Mouse (Mus musculus): ENCODE measurements around the gene Neb. TPM values are rescaled to one million over a fixed set of nuclear protein-coding genes. Genes with fewer than 3 reads are reported as not detected.

Gene Neb
- polyA plus RNA-seq, 1 experiment from 2014 or later: 5.8 TPM

DNA sequence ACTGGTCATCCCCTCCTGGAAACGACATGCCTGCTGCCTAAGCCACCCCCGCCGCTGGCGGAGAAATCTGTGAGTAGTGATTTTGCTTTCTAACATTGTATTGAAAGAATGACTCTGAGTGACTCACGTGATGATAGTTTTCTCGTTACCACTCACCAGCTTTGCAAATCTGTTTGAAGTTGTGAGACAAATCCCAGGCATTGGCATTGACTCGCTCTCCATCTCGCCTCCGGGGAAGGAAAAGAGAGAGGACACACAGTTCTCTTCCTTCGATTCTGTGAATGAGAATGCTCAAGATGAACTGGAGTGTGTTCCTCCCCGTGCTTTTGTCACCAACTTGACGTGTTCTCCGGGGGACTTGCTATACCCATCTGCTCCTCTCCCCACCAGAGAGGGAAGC lies 11.0 kb downstream of the Neb start:
- WGBS: 60% methylated on average over 13 of the region's 13 CpGs
- Histone ChIP-seq H3K4me1 (replicated peaks; ENCODE audit: control insufficient read depth, insufficient read depth, low read length) (no peaks in the 10 kb centered on the region), H3K4me2 (ENCODE audit: low read depth, low read length) (no peak overlapping the region), H3K9me3 (ENCODE audit: control insufficient read depth, low read length) (no peaks in the 10 kb centered on the region), H3K27me3 (ENCODE audit: control insufficient read depth, insufficient read depth, low read depth, low read length) (no peaks in the 10 kb centered on the region), H3K36me3 (ENCODE audit: control insufficient read depth, insufficient read depth, low read length) (no peaks in the 10 kb centered on the region), H3K9ac (ENCODE audit: low read length) (no peak overlapping the region), H3K27ac (ENCODE audit: low read length) (no peak overlapping the region), H3K4me3 (ENCODE audit: low read length) (no peak overlapping the region)
- ATAC-seq (ENCODE audit: low read depth): no peak

GRCm38 (mm10) chr2:52361086-52361485 lies 17.2 kb downstream of the Neb start:
- Histone ChIP-seq H3K27ac (ENCODE audit: low read length) (no peak overlapping the region), H3K36me3 (ENCODE audit: control insufficient read depth, insufficient read depth, low read length) (no peaks in the 10 kb centered on the region), H3K27me3 (ENCODE audit: control insufficient read depth, insufficient read depth, low read depth, low read length) (no peaks in the 10 kb centered on the region), H3K9ac (ENCODE audit: low read length) (no peak overlapping the region), H3K4me1 (replicated peaks; ENCODE audit: control insufficient read depth, insufficient read depth, low read length) (no peaks in the 10 kb centered on the region), H3K9me3 (ENCODE audit: control insufficient read depth, low read length) (no peaks in the 10 kb centered on the region), H3K4me3 (ENCODE audit: low read length) (no peak overlapping the region), H3K4me2 (ENCODE audit: low read depth, low read length) (no peak overlapping the region)
- no peak for ATAC-seq (ENCODE audit: low read depth)
- WGBS: 91% methylated on average over 9 of the region's 9 CpGs

GRCm38 (mm10) chr2:52359722-52360121 lies 18.6 kb downstream of the Neb start:
- H3K9me3 ChIP-seq (ENCODE audit: control insufficient read depth, low read length): no peaks in the 10 kb centered on the region
- H3K36me3 ChIP-seq (ENCODE audit: control insufficient read depth, insufficient read depth, low read length): no peaks in the 10 kb centered on the region
- no peaks in the 10 kb centered on the region for H3K27me3 ChIP-seq (ENCODE audit: control insufficient read depth, insufficient read depth, low read depth, low read length)
- H3K9ac ChIP-seq (ENCODE audit: low read length): no peak overlapping the region
- 68% methylated on average over 1 of the region's 1 CpGs for WGBS
- no peak for ATAC-seq (ENCODE audit: low read depth)
- no peak overlapping the region for H3K4me3 ChIP-seq (ENCODE audit: low read length)
- no peak overlapping the region for H3K4me2 ChIP-seq (ENCODE audit: low read depth, low read length)
- H3K27ac ChIP-seq (ENCODE audit: low read length): no peak overlapping the region
- no peaks in the 10 kb centered on the region for H3K4me1 ChIP-seq (replicated peaks; ENCODE audit: control insufficient read depth, insufficient read depth, low read length)

- Histone ChIP-seq H3K4me3 (ENCODE audit: low read length) (no peak overlapping the region), H3K27ac (ENCODE audit: low read length) (no peak overlapping the region)
- WGBS: 86% methylated on average over 5 of the region's 5 CpGs
These were observed 20.1 kb downstream of the Neb start for GRCm38 (mm10) chr2:52358156-52358555.

GRCm38 (mm10) chr2:52351029-52351428 lies 27.2 kb downstream of the Neb start:
- Histone ChIP-seq H3K9ac (ENCODE audit: low read length) (no peak overlapping the region), H3K4me2 (ENCODE audit: low read depth, low read length) (no peak overlapping the region), H3K4me3 (ENCODE audit: low read length) (no peak overlapping the region), H3K27ac (ENCODE audit: low read length) (no peak overlapping the region), H3K36me3 (ENCODE audit: control insufficient read depth, insufficient read depth, low read length) (no peaks in the 10 kb centered on the region), H3K4me1 (replicated peaks; ENCODE audit: control insufficient read depth, insufficient read depth, low read length) (no peaks in the 10 kb centered on the region), H3K9me3 (ENCODE audit: control insufficient read depth, low read length) (no peaks in the 10 kb centered on the region), H3K27me3 (ENCODE audit: control insufficient read depth, insufficient read depth, low read depth, low read length) (no peaks in the 10 kb centered on the region)
- ATAC-seq (ENCODE audit: low read depth): no peak
- WGBS: 94% methylated on average over 1 of the region's 1 CpGs

More at GRCm38 (mm10) chr2:52358156-52358555, 20.1 kb downstream of the Neb start:
- Histone ChIP-seq H3K27me3 (ENCODE audit: control insufficient read depth, insufficient read depth, low read depth, low read length) (no peaks in the 10 kb centered on the region), H3K4me2 (ENCODE audit: low read depth, low read length) (no peak overlapping the region), H3K4me1 (replicated peaks; ENCODE audit: control insufficient read depth, insufficient read depth, low read length) (no peaks in the 10 kb centered on the region), H3K9ac (ENCODE audit: low read length) (no peak overlapping the region), H3K9me3 (ENCODE audit: control insufficient read depth, low read length) (no peaks in the 10 kb centered on the region), H3K36me3 (ENCODE audit: control insufficient read depth, insufficient read depth, low read length) (no peaks in the 10 kb centered on the region)
- no peak for ATAC-seq (ENCODE audit: low read depth)

DNA sequence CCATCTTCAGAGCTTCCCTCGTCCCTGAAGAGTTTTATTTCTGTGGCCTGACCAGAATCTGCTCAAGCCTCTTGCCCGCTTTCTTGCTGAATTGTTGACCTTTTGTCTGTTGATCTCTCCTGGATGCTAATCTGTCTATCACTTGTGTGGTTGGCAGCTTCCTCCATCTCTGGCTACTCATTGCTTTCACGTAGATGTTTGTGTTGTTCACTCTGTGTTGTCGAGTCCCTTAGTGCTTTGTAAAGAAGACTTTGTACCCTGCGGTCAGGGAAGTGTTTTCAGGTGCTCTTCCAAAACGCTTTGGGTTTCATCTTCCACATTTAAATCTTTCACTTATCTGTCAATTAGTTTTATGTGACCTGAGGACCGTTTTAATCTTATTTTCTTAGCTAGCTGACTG lies 37.3 kb downstream of the Neb start:
- no peak for ATAC-seq (ENCODE audit: low read depth)
- H3K4me2 ChIP-seq (ENCODE audit: low read depth, low read length): no peak overlapping the region

DNA sequence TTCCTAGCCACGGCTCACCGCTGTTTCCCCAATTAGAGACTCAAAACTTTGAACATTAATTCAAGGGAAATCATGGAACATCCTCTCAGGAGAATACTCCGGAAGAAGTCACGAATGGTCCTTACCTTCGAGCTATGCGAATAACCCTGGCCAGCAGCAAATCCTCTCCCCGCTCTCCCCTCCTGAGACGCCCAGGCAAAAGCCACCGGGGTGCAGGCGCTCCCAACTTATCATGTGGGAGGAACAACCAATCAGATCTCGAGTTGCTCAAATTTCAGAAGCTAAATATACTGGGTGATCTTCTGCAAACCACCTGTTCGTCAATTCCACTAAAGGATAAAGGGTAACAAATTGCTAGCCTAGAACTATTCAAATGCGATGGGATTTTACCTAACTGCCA lies 42.7 kb downstream of the Neb start:
- H3K9me3 ChIP-seq (ENCODE audit: control insufficient read depth, low read length): no peaks in the 10 kb centered on the region
- no peak for ATAC-seq (ENCODE audit: low read depth)
- WGBS: 85% methylated on average over 13 of the region's 13 CpGs
- H3K9ac ChIP-seq (ENCODE audit: low read length): no peak overlapping the region
- no peak overlapping the region for H3K27ac ChIP-seq (ENCODE audit: low read length)
- no peak overlapping the region for H3K4me2 ChIP-seq (ENCODE audit: low read depth, low read length)
- H3K4me3 ChIP-seq (ENCODE audit: low read length): no peak overlapping the region
- no peaks in the 10 kb centered on the region for H3K36me3 ChIP-seq (ENCODE audit: control insufficient read depth, insufficient read depth, low read length)
- H3K4me1 ChIP-seq (replicated peaks; ENCODE audit: control insufficient read depth, insufficient read depth, low read length): no peaks in the 10 kb centered on the region
- no peaks in the 10 kb centered on the region for H3K27me3 ChIP-seq (ENCODE audit: control insufficient read depth, insufficient read depth, low read depth, low read length)

More for the DNA sequence above, 37.3 kb downstream of the Neb start:
- no peak overlapping the region for H3K9ac ChIP-seq (ENCODE audit: low read length)
- H3K36me3 ChIP-seq (ENCODE audit: control insufficient read depth, insufficient read depth, low read length): no peaks in the 10 kb centered on the region
- no peaks in the 10 kb centered on the region for H3K4me1 ChIP-seq (replicated peaks; ENCODE audit: control insufficient read depth, insufficient read depth, low read length)
- 67% methylated on average over 7 of the region's 7 CpGs for WGBS
- no peak overlapping the region for H3K27ac ChIP-seq (ENCODE audit: low read length)
- H3K9me3 ChIP-seq (ENCODE audit: control insufficient read depth, low read length): no peaks in the 10 kb centered on the region
- no peaks in the 10 kb centered on the region for H3K27me3 ChIP-seq (ENCODE audit: control insufficient read depth, insufficient read depth, low read depth, low read length)
- H3K4me3 ChIP-seq (ENCODE audit: low read length): no peak overlapping the region

DNA sequence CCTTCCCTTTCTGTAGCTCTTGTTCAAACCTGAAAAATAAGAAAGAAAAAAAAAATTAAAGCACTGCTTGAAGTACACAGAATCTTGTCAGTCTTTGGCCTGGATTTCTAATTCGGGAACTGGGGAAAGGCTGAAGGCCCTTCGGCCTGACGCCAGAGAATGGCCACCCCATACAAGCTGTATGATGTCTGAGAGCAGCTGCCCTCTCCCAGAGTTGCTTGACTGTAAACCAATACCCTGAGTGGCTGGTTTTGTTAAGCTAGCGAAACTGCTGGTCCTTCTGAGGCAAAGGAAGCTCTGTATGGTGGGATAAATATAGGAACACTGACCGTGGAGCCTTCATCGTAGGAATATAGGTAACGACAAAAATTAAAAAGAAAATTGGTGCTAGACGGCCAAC lies 43.2 kb downstream of the Neb start:
- no peak for ATAC-seq (ENCODE audit: low read depth)
- no peaks in the 10 kb centered on the region for H3K9me3 ChIP-seq (ENCODE audit: control insufficient read depth, low read length)
- H3K9ac ChIP-seq (ENCODE audit: low read length): no peak overlapping the region
- 84% methylated on average over 8 of the region's 8 CpGs for WGBS
- H3K27me3 ChIP-seq (ENCODE audit: control insufficient read depth, insufficient read depth, low read depth, low read length): no peaks in the 10 kb centered on the region
- H3K36me3 ChIP-seq (ENCODE audit: control insufficient read depth, insufficient read depth, low read length): no peaks in the 10 kb centered on the region
- H3K4me3 ChIP-seq (ENCODE audit: low read length): no peak overlapping the region
- H3K4me1 ChIP-seq (replicated peaks; ENCODE audit: control insufficient read depth, insufficient read depth, low read length): no peaks in the 10 kb centered on the region
- no peak overlapping the region for H3K27ac ChIP-seq (ENCODE audit: low read length)
- H3K4me2 ChIP-seq (ENCODE audit: low read depth, low read length): no peak overlapping the region

GRCm38 (mm10) chr2:52333535-52333934 lies 44.7 kb downstream of the Neb start:
- Histone ChIP-seq H3K9me3 (ENCODE audit: control insufficient read depth, low read length) (no peaks in the 10 kb centered on the region), H3K27ac (ENCODE audit: low read length) (no peak overlapping the region), H3K36me3 (ENCODE audit: control insufficient read depth, insufficient read depth, low read length) (no peaks in the 10 kb centered on the region), H3K4me3 (ENCODE audit: low read length) (no peak overlapping the region), H3K27me3 (ENCODE audit: control insufficient read depth, insufficient read depth, low read depth, low read length) (no peaks in the 10 kb centered on the region), H3K4me1 (replicated peaks; ENCODE audit: control insufficient read depth, insufficient read depth, low read length) (no peaks in the 10 kb centered on the region), H3K4me2 (ENCODE audit: low read depth, low read length) (no peak overlapping the region), H3K9ac (ENCODE audit: low read length) (no peak overlapping the region)
- no peak for ATAC-seq (ENCODE audit: low read depth)
- 12% methylated on average over 2 of the region's 2 CpGs for WGBS

- no peaks in the 10 kb centered on the region for H3K36me3 ChIP-seq (ENCODE audit: control insufficient read depth, insufficient read depth, low read length)
- no peaks in the 10 kb centered on the region for H3K27me3 ChIP-seq (ENCODE audit: control insufficient read depth, insufficient read depth, low read depth, low read length)
- no peaks in the 10 kb centered on the region for H3K4me1 ChIP-seq (replicated peaks; ENCODE audit: control insufficient read depth, insufficient read depth, low read length)
- 82% methylated on average over 3 of the region's 3 CpGs for WGBS
- no peak overlapping the region for H3K4me3 ChIP-seq (ENCODE audit: low read length)
- H3K9me3 ChIP-seq (ENCODE audit: control insufficient read depth, low read length): no peaks in the 10 kb centered on the region
- H3K9ac ChIP-seq (ENCODE audit: low read length): no peak overlapping the region
- no peak overlapping the region for H3K4me2 ChIP-seq (ENCODE audit: low read depth, low read length)
- no peak for ATAC-seq (ENCODE audit: low read depth)
- no peak overlapping the region for H3K27ac ChIP-seq (ENCODE audit: low read length)
These were observed 46.5 kb downstream of the Neb start for GRCm38 (mm10) chr2:52331761-52332160.

Data from lung, embryonic 16.5 days (tissue).